Mouse (Mus musculus) embryonic facial prominence, embryonic 10.5 days (tissue): ENCODE results near the gene AL607142.1. TPM values are rescaled to one million over a fixed set of nuclear protein-coding genes. Genes with fewer than 3 reads are reported as not detected.

Source experiments
- DNase-seq: peaks from one replicate; pipeline ENCODE4 v3.0.0-alpha.2; 2017; ENCODE audit warnings: low spot score
- H3K27ac ChIP-seq: fragments of 300-500 bp; sonication (generic); replicated peaks from 2 replicates; pipeline ENCODE4 v1.5.1; 2016; ENCODE audit warnings: mild to moderate bottlenecking
- H3K27me3 ChIP-seq: fragments of 300-500 bp; sonication (generic); replicated peaks from 2 replicates; pipeline ENCODE4 v1.6.1; 2016; ENCODE audit warnings: low read depth, mild to moderate bottlenecking; ENCODE audit not compliant: poor library complexity, severe bottlenecking
- H3K36me3 ChIP-seq: fragments of 300-500 bp; sonication (generic); replicated peaks from 2 replicates; pipeline ENCODE4 v1.6.1; 2016; ENCODE audit warnings: mild to moderate bottlenecking, moderate library complexity
- H3K4me1 ChIP-seq: fragments of 300-500 bp; sonication (generic); 2 replicates; pipeline ENCODE4 v1.6.1; 2016
- H3K4me3 ChIP-seq: fragments of 300-500 bp; sonication (generic); 2 replicates; pipeline ENCODE4 v1.5.1; 2016; ENCODE audit warnings: mild to moderate bottlenecking, moderate library complexity
- H3K9me3 ChIP-seq: fragments of 300-500 bp; sonication (generic); 2 replicates; pipeline ENCODE4 v1.6.1; 2016; ENCODE audit warnings: mild to moderate bottlenecking
- WGBS: fragments of 180-500 bp; shearing (Covaris S2); methylation state at CpG from one replicate; pipeline ENCODE4 v1.1.7; 2016; 5-methylcytosine and 5-hydroxymethylcytosine counted together
- polyA plus RNA-seq: library from polyadenylated mRNA; unstranded; fragments of >200 nt; fragmentation: Nextera tagmentation; extraction: Ambion mirVana; gene quantifications from 2 replicates; pipeline ENCODE4 v1.2.1, GENCODE M21; 2016

The AL607142.1 gene
- polyA plus RNA-seq, 1 experiment from 2014 or later, result not detected

- Histone ChIP-seq H3K4me1 (no peaks in the 10 kb centered on the region), H3K4me3 (no peak overlapping the region), H3K27ac (no peak overlapping the region), H3K27me3 (no peaks in the 10 kb centered on the region), H3K36me3 (no peaks in the 10 kb centered on the region), H3K9me3 (no peaks in the 10 kb centered on the region)
- WGBS, result 91% methylated on average over 6 of the region's 6 CpGs
- no peak for DNase-seq
Observed at GRCm38 (mm10) chr4:120061727-120062126, 3.1 kb upstream of the AL607142.1 start.

DNA sequence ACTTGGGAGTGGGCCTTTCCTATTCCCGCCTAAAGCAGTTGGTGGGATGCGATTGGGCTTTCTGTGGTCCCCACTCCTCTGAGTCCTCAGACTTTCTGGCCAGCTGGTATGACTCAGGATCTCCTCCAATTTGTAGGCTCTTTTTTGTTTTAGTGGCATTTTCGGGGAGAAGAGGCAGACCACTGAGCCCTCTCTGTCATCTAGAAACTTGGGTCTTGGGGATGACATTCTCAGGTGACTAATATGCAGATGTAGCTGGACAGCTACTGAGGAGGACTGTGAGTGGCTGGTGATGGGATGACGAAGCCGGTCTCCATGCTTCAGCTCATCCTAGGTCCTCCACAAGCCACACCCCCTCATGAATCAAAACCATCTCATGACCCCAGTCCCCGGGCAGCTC lies 2.6 kb upstream of the AL607142.1 start:
- 79% methylated on average over 6 of the region's 6 CpGs for WGBS
- no peak for DNase-seq

DNA sequence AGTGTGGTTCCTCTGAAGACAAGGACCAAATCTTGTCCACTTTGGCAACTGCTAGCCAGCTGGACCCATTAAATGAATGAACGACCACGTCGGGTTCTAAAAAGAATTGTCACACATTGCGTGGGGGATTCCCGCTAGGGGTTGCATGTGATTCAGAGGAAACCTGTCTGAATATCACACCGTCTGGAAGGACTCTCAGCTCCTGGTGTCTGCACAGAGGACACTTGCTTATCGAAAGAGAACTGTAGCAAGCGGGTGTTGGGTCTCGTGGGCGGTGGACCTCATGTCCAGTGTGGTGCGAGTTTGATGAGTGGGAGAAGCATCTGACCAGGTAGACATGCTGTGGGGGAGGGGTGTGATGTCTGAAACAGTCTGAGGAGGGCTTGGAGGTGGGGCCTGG lies 2.0 kb upstream of the AL607142.1 start:
- no peak overlapping the region for H3K27ac ChIP-seq
- DNase-seq, result no peak
- no peaks in the 10 kb centered on the region for H3K9me3 ChIP-seq
- H3K4me3 ChIP-seq, result no peak overlapping the region
- H3K36me3 ChIP-seq, result no peaks in the 10 kb centered on the region
- no peaks in the 10 kb centered on the region for H3K27me3 ChIP-seq
- peaks cover 3% of the 10 kb centered on the region; the same call in 1 of the 2 replicates for H3K4me1 ChIP-seq
- 92% methylated on average over 11 of the region's 11 CpGs for WGBS

More for the DNA sequence above, 2.6 kb upstream of the AL607142.1 start:
- H3K4me3 ChIP-seq, result no peak overlapping the region
- H3K4me1 ChIP-seq, result peaks cover under 1% of the 10 kb centered on the region; the same call in 1 of the 2 replicates
- H3K9me3 ChIP-seq, result no peaks in the 10 kb centered on the region
- H3K36me3 ChIP-seq, result no peaks in the 10 kb centered on the region
- H3K27ac ChIP-seq, result no peak overlapping the region
- H3K27me3 ChIP-seq, result no peaks in the 10 kb centered on the region

DNA sequence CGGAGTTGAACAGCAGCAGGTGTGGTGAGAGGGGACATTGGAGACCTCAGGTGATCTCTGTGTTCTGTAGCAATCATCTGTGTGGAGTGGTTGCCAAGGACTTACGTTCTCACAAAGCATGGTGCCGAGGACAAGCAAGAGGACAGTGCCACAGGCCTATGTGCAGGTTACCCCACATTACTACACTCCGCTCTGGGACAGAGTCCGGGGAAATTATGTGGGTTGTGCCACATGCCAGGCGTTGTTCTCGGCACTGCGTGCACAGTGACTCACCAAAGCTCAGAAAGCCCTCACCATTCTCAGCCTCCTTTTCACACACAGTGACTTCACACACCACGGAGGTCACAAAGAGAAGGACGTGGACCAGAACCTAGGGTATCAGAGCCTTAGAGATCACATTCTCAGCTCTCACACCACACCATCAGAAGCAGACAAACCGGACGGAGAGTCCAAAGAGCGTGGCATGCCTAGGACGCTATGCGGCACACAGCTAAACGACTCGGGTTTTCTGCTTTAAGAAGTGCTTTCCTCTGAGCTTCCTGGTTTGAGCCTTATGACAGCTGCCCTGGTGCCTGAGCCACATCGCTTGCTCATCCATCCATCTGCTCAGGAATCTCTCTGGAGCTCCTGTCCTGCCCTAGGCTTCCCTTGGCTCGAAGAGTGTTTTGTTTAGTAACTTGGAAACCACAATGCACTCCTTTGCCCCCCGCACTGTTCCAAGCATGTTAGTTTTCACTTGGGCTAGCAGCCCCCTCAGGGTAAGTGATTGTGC lies 1.3 kb upstream of the AL607142.1 start:
- H3K27me3 ChIP-seq, result no peaks in the 10 kb centered on the region
- no peak overlapping the region for H3K27ac ChIP-seq
- no peaks in the 10 kb centered on the region for H3K36me3 ChIP-seq
- H3K9me3 ChIP-seq, result no peaks in the 10 kb centered on the region
- WGBS, result 90% methylated on average over 20 of the region's 20 CpGs
- peaks cover 3% of the 10 kb centered on the region; the same call in 1 of the 2 replicates for H3K4me1 ChIP-seq
- no peak overlapping the region for H3K4me3 ChIP-seq
- DNase-seq, result no peak

- DNase-seq, result no peak
- H3K9me3 ChIP-seq, result no peaks in the 10 kb centered on the region
- H3K4me3 ChIP-seq, result no peak overlapping the region
- WGBS, result 86% methylated on average over 9 of the region's 9 CpGs
- no peak overlapping the region for H3K27ac ChIP-seq
- H3K36me3 ChIP-seq, result no peaks in the 10 kb centered on the region
- H3K27me3 ChIP-seq, result no peaks in the 10 kb centered on the region; the same call in 1 of the 2 replicates
- peaks cover 3% of the 10 kb centered on the region; the same call in 1 of the 2 replicates for H3K4me1 ChIP-seq
Observed at GRCm38 (mm10) chr4:120066841-120067591, 2.2 kb downstream of the AL607142.1 start.

GRCm38 (mm10) chr4:120067592-120068235 lies 2.9 kb downstream of the AL607142.1 start:
- Histone ChIP-seq H3K27ac (no peak overlapping the region), H3K36me3 (no peaks in the 10 kb centered on the region), H3K4me3 (no peak overlapping the region), H3K9me3 (no peaks in the 10 kb centered on the region), H3K27me3 (no peaks in the 10 kb centered on the region; the same call in 1 of the 2 replicates), H3K4me1 (peaks cover 3% of the 10 kb centered on the region; the same call in 1 of the 2 replicates)
- 90% methylated on average over 8 of the region's 8 CpGs for whole genome bisulfite sequencing
- no peak for DNase-seq

GRCm38 (mm10) chr4:120068883-120069581 lies 4.2 kb downstream of the AL607142.1 start:
- no peak for DNase-seq
- Histone ChIP-seq H3K4me3 (no peak overlapping the region), H3K9me3 (no peaks in the 10 kb centered on the region), H3K27ac (no peak overlapping the region), H3K36me3 (no peaks in the 10 kb centered on the region), H3K4me1 (peaks cover 3% of the 10 kb centered on the region; the same call in 1 of the 2 replicates), H3K27me3 (no peaks in the 10 kb centered on the region; the same call in 1 of the 2 replicates)
- WGBS, result 80% methylated on average over 3 of the region's 3 CpGs

DNA sequence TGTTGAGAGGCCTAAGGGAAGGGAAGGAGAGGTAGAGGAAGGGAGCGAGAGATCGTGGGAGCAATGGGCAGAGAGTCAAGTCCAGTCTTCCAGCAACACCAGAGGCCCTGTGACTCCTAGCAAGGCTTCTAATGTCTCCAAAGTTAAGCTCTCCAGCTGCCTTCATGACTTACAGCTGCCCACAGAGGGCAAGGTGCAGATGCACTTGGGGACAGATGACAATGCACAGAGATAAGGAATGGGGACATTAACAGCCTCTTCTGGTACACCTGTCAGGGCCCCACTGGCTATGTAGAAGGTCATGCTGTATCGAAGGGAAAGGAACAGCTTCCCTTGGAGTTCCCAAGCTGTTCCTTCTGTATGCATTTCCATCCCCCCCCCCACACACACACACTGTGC lies 4.8 kb downstream of the AL607142.1 start:
- H3K36me3 ChIP-seq, result no peaks in the 10 kb centered on the region
- no peak overlapping the region for H3K4me3 ChIP-seq
- H3K27ac ChIP-seq, result no peak overlapping the region
- no peak for DNase-seq
- H3K4me1 ChIP-seq, result peaks cover 6% of the 10 kb centered on the region; the same call in 1 of the 2 replicates
- H3K9me3 ChIP-seq, result no peaks in the 10 kb centered on the region
- no peaks in the 10 kb centered on the region; the same call in 1 of the 2 replicates for H3K27me3 ChIP-seq
- 86% methylated on average over 3 of the region's 3 CpGs for WGBS

DNA sequence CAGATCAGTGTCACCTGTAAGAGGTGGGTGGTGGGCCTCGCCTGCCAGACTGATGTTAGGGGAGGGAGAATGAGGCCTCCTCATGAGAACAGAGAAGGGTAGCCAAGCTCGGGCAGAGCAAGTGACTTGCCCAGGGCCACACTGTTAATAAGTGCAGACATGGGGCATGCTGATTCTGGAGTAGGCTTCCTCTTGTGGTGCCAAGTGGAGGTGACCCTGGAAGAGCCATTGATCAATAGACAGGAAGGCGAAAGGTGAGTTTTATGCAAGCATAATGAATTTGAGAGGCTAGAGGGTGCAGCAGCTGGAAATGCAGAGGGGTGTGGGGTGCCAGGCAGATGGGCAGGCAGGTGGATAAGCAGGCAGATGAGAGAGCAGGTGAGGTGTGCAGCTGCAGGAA lies 6.6 kb downstream of the AL607142.1 start:
- Histone ChIP-seq H3K9me3 (no peaks in the 10 kb centered on the region), H3K4me1 (peaks cover 6% of the 10 kb centered on the region; the same call in 1 of the 2 replicates), H3K27ac (no peak overlapping the region), H3K27me3 (no peaks in the 10 kb centered on the region; the same call in 1 of the 2 replicates), H3K36me3 (no peaks in the 10 kb centered on the region), H3K4me3 (no peak overlapping the region)
- WGBS, result 70% methylated on average over 3 of the region's 3 CpGs
- DNase-seq, result no peak

DNA sequence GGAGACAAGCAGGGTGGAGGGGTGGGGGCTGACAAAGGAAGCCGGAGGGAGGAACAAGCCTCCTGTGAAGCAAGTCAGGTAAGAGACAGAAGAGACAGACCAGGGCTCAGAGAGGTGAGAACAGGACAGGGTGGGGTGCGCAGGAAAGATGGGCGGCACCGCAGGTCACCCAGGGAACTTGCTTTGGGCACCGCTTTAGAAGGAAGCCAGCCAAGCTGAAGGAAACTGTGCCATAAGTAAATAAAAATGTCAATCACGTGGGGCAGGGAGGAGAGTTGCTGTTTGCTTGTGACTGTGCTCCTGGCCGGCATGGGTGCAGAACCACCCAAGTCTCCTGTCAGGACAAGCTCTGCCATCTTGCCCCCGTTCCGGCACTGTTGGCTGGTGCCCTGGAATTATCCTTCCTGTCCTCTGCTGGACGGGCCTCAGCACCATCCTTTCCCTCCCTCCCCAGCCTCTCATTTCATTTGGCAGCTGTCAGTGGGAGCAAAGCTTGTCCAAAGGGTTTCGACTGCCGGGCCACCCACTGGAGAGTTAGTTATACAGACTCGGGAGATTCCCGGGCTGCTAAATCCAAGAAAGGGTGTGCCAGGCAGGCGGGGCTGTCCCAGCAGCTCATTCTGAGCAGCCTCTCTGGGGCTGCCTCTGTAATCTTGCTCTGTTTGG lies 7.2 kb downstream of the AL607142.1 start:
- no peak for DNase-seq
- H3K27me3 ChIP-seq, result no peaks in the 10 kb centered on the region; the same call in 1 of the 2 replicates
- H3K4me3 ChIP-seq, result no peak overlapping the region
- H3K36me3 ChIP-seq, result no peaks in the 10 kb centered on the region
- WGBS, result 76% methylated on average over 15 of the region's 15 CpGs
- no peaks in the 10 kb centered on the region for H3K9me3 ChIP-seq
- no peak overlapping the region for H3K27ac ChIP-seq
- peaks cover 6% of the 10 kb centered on the region; the same call in 1 of the 2 replicates for H3K4me1 ChIP-seq

- Histone ChIP-seq H3K4me1 (peaks cover 2% of the 10 kb centered on the region; the same call in 1 of the 2 replicates), H3K36me3 (no peaks in the 10 kb centered on the region), H3K9me3 (no peaks in the 10 kb centered on the region), H3K4me3 (no peak overlapping the region), H3K27me3 (no peaks in the 10 kb centered on the region; the same call in 1 of the 2 replicates), H3K27ac (no peak overlapping the region)
- WGBS, result 59% methylated on average over 5 of the region's 5 CpGs
- DNase-seq, result no peak
Observed at GRCm38 (mm10) chr4:120074061-120074460, 9.3 kb downstream of the AL607142.1 start.
